Mouse (Mus musculus): ENCODE measurements at regions not wholly inside any gene's neighbourhood (a gene's known extent, or its start where the extent isn't known, plus 50 kb on each side); places are given as distances from the start of the nearest gene placed in this dataset.

GRCm38 (mm10) chr15:5607533-5607932 lies 363.5 kb upstream of the Ptger4 start:
- Histone ChIP-seq H3K27me3 (ENCODE audit: control insufficient read depth in 1 of 2, insufficient read depth in 2 of 2, low read length in 2 of 2) (no peaks in the 10 kb centered on the region), H3K9me3 (replicated peaks; ENCODE audit: insufficient read depth, low read length) (no peaks in the 10 kb centered on the region), H3K4me3 (ENCODE audit: control insufficient read depth in 1 of 2, insufficient read depth in 1 of 2, low read depth in 2 of 2, low read length in 2 of 2) (no peak overlapping the region), H3K27ac (ENCODE audit: control insufficient read depth, low read depth, low read length) (no peak overlapping the region), H3K79me2 (ENCODE audit: control insufficient read depth, insufficient read depth, low read length, poor library complexity) (no peaks in the 10 kb centered on the region), H3K4me1 (ENCODE audit: control insufficient read depth in 1 of 2, insufficient read depth in 2 of 2, low read length in 2 of 2) (no peaks in the 10 kb centered on the region), H3K36me3 (ENCODE audit: control insufficient read depth in 1 of 2, insufficient read depth in 2 of 2, low read length in 2 of 2) (no peaks in the 10 kb centered on the region), H3K9ac (ENCODE audit: control insufficient read depth, low read depth, low read length, poor library complexity, severe bottlenecking) (no peak overlapping the region)
- TF ChIP-seq GABPA (IDR thresholded peaks at IDR 0.05; ENCODE audit: low read depth, low read length) (no peak), ZC3H11A (IDR thresholded peaks at IDR 0.05; ENCODE audit: low read depth, low read length) (no peak), UBTF (IDR thresholded peaks at IDR 0.05; ENCODE audit: borderline replicate concordance, insufficient read depth, low read depth, low read length) (no peak), MAX (IDR thresholded peaks at IDR 0.05; ENCODE audit: low read length) (no peak), MAZ (IDR thresholded peaks at IDR 0.05; ENCODE audit: low read depth, low read length) (no peak), MXI1 (IDR thresholded peaks at IDR 0.05; ENCODE audit: low read depth, low read length) (no peak), ZKSCAN1 (IDR thresholded peaks at IDR 0.05; ENCODE audit: low read depth, low read length) (no peak), E2F4 (IDR thresholded peaks at IDR 0.05; ENCODE audit: borderline replicate concordance, low read depth, low read length) (no peak), BHLHE40 (IDR thresholded peaks at IDR 0.05; ENCODE audit: borderline replicate concordance, low read depth, low read length) (no peak)
- no peak for DNase-seq (ENCODE audit: low read depth, low spot score)

GRCm38 (mm10) chr15:5623021-5623420 lies 379.0 kb upstream of the Ptger4 start:
- TF ChIP-seq UBTF (IDR thresholded peaks at IDR 0.05; ENCODE audit: borderline replicate concordance, insufficient read depth, low read depth, low read length), result no peak
- TF ChIP-seq GATA1 (IDR thresholded peaks at IDR 0.05; ENCODE audit: low read depth, low read length), result no peak
- TF ChIP-seq TCF12 (IDR thresholded peaks at IDR 0.05; ENCODE audit: low read depth, low read length), result no peak
- no peak for TF ChIP-seq NRF1 (IDR thresholded peaks at IDR 0.05; ENCODE audit: insufficient read depth, low read depth, low read length, poor library complexity, severe bottlenecking)
- TF ChIP-seq MXI1 (IDR thresholded peaks at IDR 0.05; ENCODE audit: low read depth, low read length), result no peak
- no peak for TF ChIP-seq SIN3A (IDR thresholded peaks at IDR 0.05; ENCODE audit: low read length)
- TF ChIP-seq RCOR1 (IDR thresholded peaks at IDR 0.05; ENCODE audit: low read depth, low read length), result no peak
- no peak for TF ChIP-seq MEF2A (IDR thresholded peaks at IDR 0.05; ENCODE audit: extremely low read depth, insufficient replicate concordance, low read depth, low read length, poor library complexity, severe bottlenecking)
- no peak for TF ChIP-seq JUND (IDR thresholded peaks at IDR 0.05; ENCODE audit: low read depth, low read length)
- no peak for TF ChIP-seq MYC (IDR thresholded peaks at IDR 0.05; ENCODE audit: low read depth, low read length)
- TF ChIP-seq POLR2AphosphoS2 (IDR thresholded peaks at IDR 0.05; ENCODE audit: low read length), result no peak
- no peak for TF ChIP-seq POLR2AphosphoS5 (IDR thresholded peaks at IDR 0.05; ENCODE audit: borderline replicate concordance, low read depth, low read length)
- no peak for TF ChIP-seq USF2 (IDR thresholded peaks at IDR 0.05; ENCODE audit: borderline replicate concordance in 1 of 2, insufficient read depth in 1 of 2, low read depth in 1 of 2, low read length in 2 of 2)
- no peak for TF ChIP-seq ELF1 (IDR thresholded peaks at IDR 0.05; ENCODE audit: low read depth, low read length)
- H3K79me2 ChIP-seq (ENCODE audit: control insufficient read depth, insufficient read depth, low read length, poor library complexity), result no peaks in the 10 kb centered on the region
- DNase-seq (ENCODE audit: low read depth, low spot score), result no peak
- H3K36me3 ChIP-seq (ENCODE audit: control insufficient read depth in 1 of 2, insufficient read depth in 2 of 2, low read length in 2 of 2), result no peaks in the 10 kb centered on the region
- H3K9me3 ChIP-seq (replicated peaks; ENCODE audit: insufficient read depth, low read length), result no peaks in the 10 kb centered on the region
- no peaks in the 10 kb centered on the region for H3K4me1 ChIP-seq (ENCODE audit: control insufficient read depth in 1 of 2, insufficient read depth in 2 of 2, low read length in 2 of 2)
- no peak overlapping the region for H3K9ac ChIP-seq (ENCODE audit: control insufficient read depth, low read depth, low read length, poor library complexity, severe bottlenecking)
- no peak overlapping the region for H3K4me3 ChIP-seq (ENCODE audit: control insufficient read depth in 1 of 2, insufficient read depth in 1 of 2, low read depth in 2 of 2, low read length in 2 of 2)
- H3K27ac ChIP-seq (ENCODE audit: control insufficient read depth, low read depth, low read length), result no peak overlapping the region
- H3K27me3 ChIP-seq (ENCODE audit: control insufficient read depth in 1 of 2, insufficient read depth in 2 of 2, low read length in 2 of 2), result no peaks in the 10 kb centered on the region; a peak in 1 of 4 replicates

Measured in MEL (cell line).